Comparison of ENCODE assay signal across 10 mouse cellular contexts in the genomic region with DNA sequence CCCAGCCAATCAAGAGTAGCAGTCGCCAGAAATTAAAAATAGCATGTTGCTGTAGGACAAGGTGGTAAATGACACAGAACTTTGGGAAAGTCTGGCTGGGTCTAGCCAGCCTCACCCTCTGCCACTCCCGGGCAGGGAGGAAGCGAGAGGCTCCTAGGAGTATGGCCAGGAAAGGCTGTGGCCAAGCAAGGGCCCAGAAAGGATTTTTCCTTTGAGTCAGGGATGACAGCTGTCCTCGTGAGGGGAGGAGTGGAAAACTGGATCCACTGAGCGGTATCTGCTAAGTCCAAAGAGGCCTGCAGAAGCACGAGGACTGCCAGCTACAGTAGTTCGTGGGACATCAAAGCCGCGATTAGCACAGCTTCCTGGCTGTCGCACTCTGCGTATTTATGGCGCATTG.
DNase-seq lines count a peak whose midpoint lies in the region; ATAC-seq lines count a peak whose summit lies in the region.
"Had no signal": no experiment of that assay in that cellular context is flagged by ENCODE, and none has a peak within 500 bp of the region (broad histone marks: within the 10 kb centered on the region; RNA-seq: fewer than 3 reads in every experiment).

No protein-coding gene starts in this region.

- H3K27me3 ChIP-seq in midbrain, embryonic 10.5 days (ENCODE audit: low read depth, poor library complexity, severe bottlenecking), result no peaks in the 10 kb centered on the region
- H3K27me3 ChIP-seq in midbrain, embryonic 14.5 days (ENCODE audit: control insufficient read depth, insufficient read depth, low read length), result no peaks in the 10 kb centered on the region
- H3K27me3 ChIP-seq in limb, embryonic 15.5 days, result no peaks in the 10 kb centered on the region
- H3K27me3 ChIP-seq: neural tube, embryonic 12.5 days had no signal

- WGBS in midbrain, embryonic 10.5 days, result 87% methylated on average over 12 of the region's 12 CpGs
- WGBS in midbrain, embryonic 14.5 days, result 79% methylated on average over 12 of the region's 12 CpGs
- 73% methylated on average over 12 of the region's 12 CpGs for WGBS in limb, embryonic 15.5 days

- peaks cover 52% of the 10 kb centered on the region for H3K4me1 ChIP-seq in midbrain, embryonic 10.5 days
- H3K4me1 ChIP-seq in midbrain, embryonic 14.5 days (ENCODE audit: control insufficient read depth, insufficient read depth, low read length), result peaks cover 12% of the 10 kb centered on the region
- no peaks in the 10 kb centered on the region for H3K4me1 ChIP-seq in limb, embryonic 15.5 days

- peak overlapping the region; percentile 87 for H3K27ac ChIP-seq in midbrain, embryonic 10.5 days (replicated peaks)
- H3K27ac ChIP-seq in midbrain, embryonic 14.5 days (replicated peaks; ENCODE audit: low read depth, low read length), result no peak overlapping the region
- no peak overlapping the region for H3K27ac ChIP-seq in limb, embryonic 15.5 days
- H3K27ac ChIP-seq: liver, embryonic 14.5 days; neural tube, embryonic 12.5 days had no signal

- no peaks in the 10 kb centered on the region for H3K36me3 ChIP-seq in midbrain, embryonic 10.5 days
- no peaks in the 10 kb centered on the region for H3K36me3 ChIP-seq in midbrain, embryonic 14.5 days (ENCODE audit: control insufficient read depth, insufficient read depth, low read length)
- no peaks in the 10 kb centered on the region for H3K36me3 ChIP-seq in limb, embryonic 15.5 days
- H3K36me3 ChIP-seq: neural tube, embryonic 12.5 days had no signal

- no peak overlapping the region for H3K4me3 ChIP-seq in midbrain, embryonic 10.5 days
- H3K4me3 ChIP-seq in midbrain, embryonic 14.5 days (replicated peaks; ENCODE audit: low read depth, low read length), result no peak overlapping the region
- H3K4me3 ChIP-seq in limb, embryonic 15.5 days, result no peak overlapping the region
- H3K4me3 ChIP-seq: neural tube, embryonic 12.5 days had no signal

- no peaks in the 10 kb centered on the region for H3K9me3 ChIP-seq in midbrain, embryonic 10.5 days (replicated peaks)
- H3K9me3 ChIP-seq in midbrain, embryonic 14.5 days (ENCODE audit: control insufficient read depth, low read length), result no peaks in the 10 kb centered on the region
- no peaks in the 10 kb centered on the region for H3K9me3 ChIP-seq in limb, embryonic 15.5 days
- H3K9me3 ChIP-seq: neural tube, embryonic 12.5 days had no signal

- no peak overlapping the region for H3K4me2 ChIP-seq in midbrain, embryonic 14.5 days (ENCODE audit: low read length)
- H3K4me2 ChIP-seq in limb, embryonic 15.5 days, result no peak overlapping the region
- H3K4me2 ChIP-seq: neural tube, embryonic 12.5 days had no signal

- ATAC-seq in midbrain, embryonic 14.5 days (ENCODE audit: low FRiP score, low TSS enrichment), result no peak
- 0 out of 2 replicates have a peak, but pooled peaks have one; percentile 69 for ATAC-seq in limb, embryonic 15.5 days (ENCODE audit: insufficient number of reproducible peaks, low FRiP score, low TSS enrichment, low read depth)

- no peak overlapping the region for H3K9ac ChIP-seq in midbrain, embryonic 14.5 days (replicated peaks; ENCODE audit: low read length)
- H3K9ac ChIP-seq in limb, embryonic 15.5 days, result no peak overlapping the region
- H3K9ac ChIP-seq: liver, embryonic 14.5 days; neural tube, embryonic 12.5 days had no signal

- peak; percentile 23 to 26 for DNase-seq in cerebellum, postnatal 10 days
- DNase-seq in cerebellum, adult 9-10 months, result no peak
- DNase-seq in midbrain, embryonic 10.5 days (ENCODE audit: low spot score), result no peak
- DNase-seq in midbrain, embryonic 14.5 days, result no peak
- DNase-seq in skeletal muscle tissue, adult 2 months (ENCODE audit: low read depth, low spot score), result peak; percentile 68
- no peak for DNase-seq in spleen, postnatal 4 days (ENCODE audit: low spot score in 2 of 2)
- no peak for DNase-seq in left cerebral cortex, postnatal 10 days (ENCODE audit: extremely low spot score in 1 of 2, low spot score in 2 of 2)

- intact Hi-C loops in left cerebral cortex, postnatal 10 days (cut with DNase I), result loop anchor here (5.0 to 10.0 kb wide), 4 partner anchors 561 to 741 kb away; a partner anchor contains a TSS

Comparison
In these comparisons a context has a peak if more than half of its experiments do, and no peak if none do; other contexts are left out.
1. DNase-seq: peak in cerebellum, postnatal 10 days (2 of 2) and skeletal muscle tissue, adult 2 months (single experiment); none in cerebellum, adult 9-10 months (single experiment), midbrain, embryonic 10.5 days (single experiment), midbrain, embryonic 14.5 days (single experiment), spleen, postnatal 4 days (0 of 2) and left cerebral cortex, postnatal 10 days (0 of 2).